Mouse (Mus musculus): ENCODE results near the gene Izumo1r.

GRCm38 (mm10) chr9:14856922-14857654 is 46.7 kb downstream of the Izumo1r start:
- TF ChIP-seq RAD21 (IDR thresholded peaks at IDR 0.05; ENCODE audit: low read depth, low read length) (no peak), GATA1 (IDR thresholded peaks at IDR 0.05; ENCODE audit: low read depth, low read length) (peak; percentile 73), EP300 (IDR thresholded peaks at IDR 0.05; ENCODE audit: low read depth in 1 of 2, low read length in 2 of 2) (no peak; a peak in 1 of 4 replicates), E2F4 (IDR thresholded peaks at IDR 0.05; ENCODE audit: borderline replicate concordance, low read depth, low read length) (no peak), USF1 (IDR thresholded peaks at IDR 0.05; ENCODE audit: low read depth, low read length) (no peak), MYB (IDR thresholded peaks at IDR 0.05; ENCODE audit: low read depth, low read length) (no peak), JUND (IDR thresholded peaks at IDR 0.05; ENCODE audit: low read depth, low read length) (no peak), CTCF (IDR thresholded peaks at IDR 0.05 in 2 of 3, conservative IDR thresholded peaks at IDR 0.05 in 1 of 3; ENCODE audit: control insufficient read depth in 1 of 3, insufficient read depth in 1 of 3, low read depth in 2 of 3, low read length in 3 of 3, poor library complexity in 1 of 3, severe bottlenecking in 1 of 3) (no peak), RCOR1 (IDR thresholded peaks at IDR 0.05; ENCODE audit: low read depth, low read length) (no peak), MAX (IDR thresholded peaks at IDR 0.05; ENCODE audit: low read length) (peak; percentile 49; the same call in 1 of the 2 replicates)

Measured in MEL (cell line).